Comparison of ENCODE assay signal across 29 mouse cellular contexts in the genomic region with DNA sequence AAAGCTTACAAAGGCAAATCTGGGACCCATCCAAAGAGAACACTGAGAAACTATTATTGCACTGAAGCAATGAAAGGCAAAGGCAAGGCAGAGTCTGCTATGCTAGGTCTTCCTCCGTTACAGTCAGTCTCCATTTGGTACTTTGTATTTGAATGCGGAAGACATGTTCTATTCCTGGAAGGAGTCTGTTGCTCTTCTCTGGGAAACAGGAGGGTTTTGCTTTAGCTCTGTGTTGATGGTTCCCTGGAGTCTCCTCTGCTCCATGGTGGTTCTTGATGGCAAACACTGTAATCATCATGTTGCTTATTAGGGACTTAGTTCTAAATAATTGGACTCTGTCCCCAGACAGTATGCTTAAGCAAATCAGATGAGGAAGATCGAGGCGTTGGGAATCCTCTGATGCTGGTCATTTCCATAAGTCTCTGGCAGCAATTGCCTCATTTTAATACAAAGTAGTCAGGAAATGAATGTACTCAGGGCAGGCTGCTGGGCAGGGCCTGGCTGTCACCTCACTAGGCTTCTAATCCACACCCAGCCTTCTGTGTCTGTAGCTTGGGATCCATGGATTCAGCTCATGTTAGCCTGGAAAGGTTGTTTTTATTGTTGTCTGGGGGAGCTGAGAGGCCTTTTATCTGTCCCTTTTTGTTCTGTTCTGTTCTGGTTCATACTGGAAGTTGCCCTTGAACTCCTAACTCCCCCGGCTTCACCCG.
DNase-seq lines count a peak whose midpoint lies in the region; ATAC-seq and TF ChIP-seq lines count a peak whose summit lies in the region.
"Had no signal": no experiment of that assay in that cellular context is flagged by ENCODE, and none has a peak within 500 bp of the region (broad histone marks: within the 10 kb centered on the region; RNA-seq: fewer than 3 reads in every experiment).

No protein-coding gene starts in this region.

- peak; percentile 41; the same call in 1 of the 2 replicates for ATAC-seq in hindbrain, embryonic 16.5 days
- ATAC-seq in hindbrain, embryonic 12.5 days (ENCODE audit: low FRiP score) = no peak
- ATAC-seq: CD4-positive, CD25-positive, alpha-beta regulatory T cell, adult 4 months; forebrain, embryonic 13.5 days; liver, embryonic 12.5 days; liver, postnatal 0 days; midbrain, embryonic 15.5 days had no signal

- TF ChIP-seq CTCF in testis, adult 2 months (IDR thresholded peaks at IDR 0.05; ENCODE audit: control insufficient read depth, insufficient read depth, insufficient replicate concordance, low read depth, low read length) = no peak

- no peak overlapping the region for H3K9ac ChIP-seq in hindbrain, embryonic 16.5 days (ENCODE audit: low read depth, low read length)
- H3K9ac ChIP-seq in hindbrain, embryonic 12.5 days = no peak overlapping the region
- H3K9ac ChIP-seq: forebrain, embryonic 13.5 days; hindbrain, embryonic 15.5 days; liver, embryonic 12.5 days; liver, postnatal 0 days; midbrain, embryonic 15.5 days had no signal

- no peak overlapping the region for H3K4me2 ChIP-seq in hindbrain, embryonic 16.5 days (ENCODE audit: low read length)
- H3K4me2 ChIP-seq in hindbrain, embryonic 12.5 days (replicated peaks) = no peak overlapping the region
- H3K4me2 ChIP-seq: forebrain, embryonic 13.5 days; heart, embryonic 11.5 days; hindbrain, embryonic 15.5 days; liver, embryonic 12.5 days; midbrain, embryonic 15.5 days had no signal

- no peak for TF ChIP-seq POLR2A in testis, adult 2 months (IDR thresholded peaks at IDR 0.05; ENCODE audit: control insufficient read depth, low read depth, low read length)

- no peaks in the 10 kb centered on the region for H3K27me3 ChIP-seq in hindbrain, embryonic 16.5 days (replicated peaks; ENCODE audit: control insufficient read depth, insufficient read depth, low read length)
- no peaks in the 10 kb centered on the region for H3K27me3 ChIP-seq in hindbrain, embryonic 12.5 days
- H3K27me3 ChIP-seq in testis, adult 2 months (ENCODE audit: control insufficient read depth, insufficient read depth, low read length) = no peaks in the 10 kb centered on the region
- H3K27me3 ChIP-seq: forebrain, embryonic 13.5 days; hindbrain, embryonic 15.5 days; liver, embryonic 12.5 days; midbrain, embryonic 15.5 days had no signal

- no peaks in the 10 kb centered on the region for H3K4me1 ChIP-seq in hindbrain, embryonic 16.5 days (ENCODE audit: control insufficient read depth, insufficient read depth, low read depth, low read length)
- no peaks in the 10 kb centered on the region for H3K4me1 ChIP-seq in hindbrain, embryonic 12.5 days
- H3K4me1 ChIP-seq in testis, adult 2 months (ENCODE audit: control insufficient read depth, insufficient read depth, low read length) = no peaks in the 10 kb centered on the region
- H3K4me1 ChIP-seq: forebrain, embryonic 13.5 days; hindbrain, embryonic 15.5 days; liver, embryonic 12.5 days; midbrain, embryonic 15.5 days had no signal

- H3K36me3 ChIP-seq in hindbrain, embryonic 16.5 days (ENCODE audit: control insufficient read depth, insufficient read depth, low read length) = no peaks in the 10 kb centered on the region
- H3K36me3 ChIP-seq in hindbrain, embryonic 12.5 days = no peaks in the 10 kb centered on the region
- H3K36me3 ChIP-seq in testis, adult 2 months (ENCODE audit: control insufficient read depth, insufficient read depth, low read length) = no peaks in the 10 kb centered on the region
- H3K36me3 ChIP-seq: G1E; hindbrain, embryonic 15.5 days; liver, embryonic 12.5 days; midbrain, embryonic 15.5 days had no signal

- no peak overlapping the region for H3K27ac ChIP-seq in hindbrain, embryonic 16.5 days (ENCODE audit: low read depth, low read length)
- H3K27ac ChIP-seq in hindbrain, embryonic 12.5 days = no peak overlapping the region
- peak overlapping the region; percentile 16; the same call in 1 of the 2 replicates for H3K27ac ChIP-seq in testis, adult 2 months (ENCODE audit: control insufficient read depth, insufficient read depth, low read depth, low read length)
- H3K27ac ChIP-seq: forebrain, embryonic 13.5 days; gastrocnemius, adult 2 months; hindbrain, embryonic 15.5 days; liver, embryonic 12.5 days; macrophage; midbrain, embryonic 15.5 days had no signal

- H3K9me3 ChIP-seq in hindbrain, embryonic 16.5 days (ENCODE audit: control insufficient read depth, low read length) = no peaks in the 10 kb centered on the region
- H3K9me3 ChIP-seq in hindbrain, embryonic 12.5 days (replicated peaks) = no peaks in the 10 kb centered on the region
- H3K9me3 ChIP-seq: forebrain, embryonic 13.5 days; G1E; hindbrain, embryonic 15.5 days; liver, embryonic 12.5 days; midbrain, embryonic 15.5 days had no signal

- WGBS in hindbrain, embryonic 16.5 days = 63% methylated on average over 6 of the region's 6 CpGs
- WGBS in hindbrain, embryonic 12.5 days = 75% methylated on average over 6 of the region's 6 CpGs

- H3K4me3 ChIP-seq in hindbrain, embryonic 16.5 days (ENCODE audit: low read length) = no peak overlapping the region
- no peak overlapping the region for H3K4me3 ChIP-seq in hindbrain, embryonic 12.5 days
- no peak overlapping the region for H3K4me3 ChIP-seq in testis, adult 2 months (ENCODE audit: control insufficient read depth, low read depth, low read length)
- H3K4me3 ChIP-seq: forebrain, embryonic 13.5 days; gastrocnemius, adult 2 months; hindbrain, embryonic 15.5 days; liver, embryonic 12.5 days; midbrain, embryonic 15.5 days had no signal

- DNase-seq in testis, postnatal 14 days (ENCODE audit: low spot score) = no peak
- DNase-seq in ZHBTc4 (ENCODE audit: low read depth, low spot score) = peak; percentile 90
- no peak for DNase-seq in kidney, adult 18-20 months
- DNase-seq in lung, postnatal 4 days = no peak
- DNase-seq: adrenal gland, adult 2 months; adrenal gland, postnatal 36 days; cerebellum, adult 2 months; cerebellum, postnatal 14 days; gastrocnemius, adult 2 months; gastrocnemius, postnatal 36 days; heart, adult 18-20 months; heart, postnatal 36 days; kidney, adult 9 months; kidney, postnatal 10 days; layer of hippocampus, postnatal 36 days; left cerebral cortex, postnatal 4 days; liver, postnatal 0 days; thymus, postnatal 14 days had no signal
